In genomic region chr8:94441686-94442085, GRCm38 (mm10) we compare ENCODE assay signal across 16 mouse cellular contexts.
"Had no signal": no experiment of that assay in that cellular context is flagged by ENCODE, and none has a peak within 500 bp of the region (broad histone marks: within the 10 kb centered on the region; RNA-seq: fewer than 3 reads in every experiment).

No protein-coding gene starts in this region.

- H3K4me2 ChIP-seq: neural tube, embryonic 12.5 days; neural tube, embryonic 13.5 days; neural tube, embryonic 15.5 days; stomach, embryonic 15.5 days had no signal

- H3K9me3 ChIP-seq: neural tube, embryonic 12.5 days; neural tube, embryonic 13.5 days; neural tube, embryonic 15.5 days; stomach, embryonic 15.5 days had no signal

- H3K9ac ChIP-seq: neural tube, embryonic 12.5 days; neural tube, embryonic 13.5 days; neural tube, embryonic 15.5 days; stomach, embryonic 15.5 days had no signal

- H3K27ac ChIP-seq: neural tube, embryonic 12.5 days; neural tube, embryonic 13.5 days; neural tube, embryonic 15.5 days; stomach, embryonic 15.5 days; stomach, postnatal 0 days had no signal

- H3K4me3 ChIP-seq: neural tube, embryonic 12.5 days; neural tube, embryonic 13.5 days; neural tube, embryonic 15.5 days; stomach, embryonic 15.5 days had no signal

- H3K4me1 ChIP-seq: neural tube, embryonic 12.5 days; neural tube, embryonic 13.5 days; neural tube, embryonic 15.5 days; stomach, embryonic 15.5 days had no signal

- DNase-seq: retina, postnatal 1 day; right cerebral cortex, adult 18-20 months; right cerebral cortex, postnatal 14 days; right cerebral cortex, postnatal 25 days; right cerebral cortex, postnatal 4 days; spleen, adult 18-20 months; thymus, adult 18-20 months; thymus, adult 2 months; thymus, postnatal 14 days; thymus, postnatal 25 days; thymus, postnatal 4 days had no signal

- H3K27me3 ChIP-seq: neural tube, embryonic 12.5 days; neural tube, embryonic 13.5 days; neural tube, embryonic 15.5 days; stomach, embryonic 15.5 days had no signal

- H3K36me3 ChIP-seq: neural tube, embryonic 12.5 days; neural tube, embryonic 13.5 days; neural tube, embryonic 15.5 days; stomach, embryonic 15.5 days had no signal
